Mouse (Mus musculus) intestine, postnatal 0 days (tissue): ENCODE data around the gene Sema5a. TPM values are rescaled to one million over a fixed set of nuclear protein-coding genes. Genes with fewer than 3 reads are reported as not detected.

Source experiments
- ATAC-seq: fragments of 200-750 bp; cut with Nextera tagmentation; 2 replicates; pipeline ENCODE4 v1.8.0; 2017; ENCODE audit warnings: mild to moderate bottlenecking, moderate TSS enrichment, moderate library complexity
- H3K27ac ChIP-seq: fragments of 300-500 bp; sonication (generic); 2 replicates; pipeline ENCODE4 v1.5.1; 2014; ENCODE audit warnings: mild to moderate bottlenecking, low read depth, low read length, moderate library complexity
- H3K27me3 ChIP-seq: fragments of 300-500 bp; sonication (generic); replicated peaks from 2 replicates; pipeline ENCODE4 v1.6.1; 2014; ENCODE audit warnings: low read length, mixed read lengths; ENCODE audit not compliant: control insufficient read depth, insufficient read depth
- H3K36me3 ChIP-seq: fragments of 300-500 bp; sonication (generic); 2 replicates; pipeline ENCODE4 v1.6.1; 2014; ENCODE audit warnings: mild to moderate bottlenecking, moderate library complexity; ENCODE audit not compliant: control insufficient read depth, insufficient read depth
- H3K4me1 ChIP-seq: fragments of 300-500 bp; sonication (generic); replicated peaks from 2 replicates; pipeline ENCODE4 v1.6.1; 2014; ENCODE audit warnings: antibody characterized with exemption, low read length, mixed read lengths; ENCODE audit not compliant: control insufficient read depth, insufficient read depth
- H3K4me2 ChIP-seq: fragments of 300-500 bp; sonication (generic); replicated peaks from 2 replicates; pipeline ENCODE4 v1.6.1; 2014; ENCODE audit warnings: low read depth, mild to moderate bottlenecking, moderate library complexity
- H3K4me3 ChIP-seq: fragments of 300-500 bp; sonication (generic); 2 replicates; pipeline ENCODE4 v1.5.1; 2014; ENCODE audit warnings: low read depth, low read length
- H3K9ac ChIP-seq: fragments of 300-500 bp; sonication (generic); 2 replicates; pipeline ENCODE4 v1.6.1; 2014; ENCODE audit warnings: mild to moderate bottlenecking, low read depth, low read length
- H3K9me3 ChIP-seq: fragments of 300-500 bp; sonication (generic); 2 replicates; pipeline ENCODE4 v1.6.1; 2016; ENCODE audit warnings: mixed run types; ENCODE audit not compliant: control insufficient read depth
- CTCF ChIP-seq: sonication (generic); IDR thresholded peaks from 2 replicates; pipeline ENCODE4 v1.5.1; 2016; ENCODE audit warnings: low read depth, mild to moderate bottlenecking, control low read depth, antibody characterized with exemption, moderate library complexity
- WGBS: fragments of 180-500 bp; shearing (Covaris S2); extraction: QIAGEN DNeasy Blood & Tissue Kit; methylation state at CpG from one replicate; pipeline ENCODE4 v1.1.7; 2014; 5-methylcytosine and 5-hydroxymethylcytosine counted together
- polyA plus RNA-seq: library from polyadenylated mRNA; unstranded; fragments of >200 nt; fragmentation: Nextera tagmentation; extraction: Ambion mirVana; gene quantifications from 2 replicates; pipeline ENCODE4 v1.2.1, GENCODE M21; 2015

Sema5a gene
- polyA plus RNA-seq, 1 experiment from 2014 or later, result 5.1 TPM

DNA sequence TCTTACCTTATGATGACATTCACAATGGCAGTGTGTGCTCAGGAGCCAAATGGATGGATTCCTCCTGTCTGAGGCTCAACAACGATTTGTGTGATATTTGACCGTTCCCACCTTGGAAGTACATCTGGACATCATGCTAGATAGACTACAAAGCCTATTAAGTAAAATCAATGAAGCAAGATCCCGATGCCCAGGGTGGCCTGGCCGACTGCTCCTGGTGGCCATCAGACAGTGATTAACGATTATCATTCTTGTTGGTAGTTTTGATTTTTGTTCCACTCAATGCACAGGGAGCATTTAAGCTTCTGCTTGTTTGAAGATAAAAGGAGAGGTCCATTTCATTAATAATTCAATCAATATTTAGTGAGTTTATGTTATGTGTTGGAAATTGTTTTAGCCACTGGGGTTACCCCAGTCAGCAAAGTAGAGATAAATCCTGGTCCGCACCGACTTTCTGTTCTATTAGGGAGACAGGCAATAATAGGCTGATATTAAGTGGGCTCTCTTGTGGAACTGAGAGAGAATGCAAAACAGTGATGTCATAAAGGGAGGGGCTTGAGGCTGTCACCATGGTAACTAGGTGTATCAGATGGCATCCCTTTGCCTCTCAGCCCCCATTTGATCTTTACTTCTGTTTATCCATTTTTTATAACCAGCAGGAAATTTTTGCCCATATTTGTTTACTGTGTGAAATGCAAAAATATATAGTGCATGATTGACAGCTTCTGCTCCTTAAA is 182.7 kb downstream of the Sema5a start:
- Histone ChIP-seq H3K9me3 (no peaks in the 10 kb centered on the region), H3K4me1 (no peaks in the 10 kb centered on the region), H3K27ac (no peak overlapping the region), H3K36me3 (no peaks in the 10 kb centered on the region), H3K9ac (no peak overlapping the region), H3K27me3 (no peaks in the 10 kb centered on the region), H3K4me2 (no peak overlapping the region), H3K4me3 (no peak overlapping the region)
- ATAC-seq, result no peak
- TF ChIP-seq CTCF, result no peak
- WGBS, result 84% methylated on average over 7 of the region's 7 CpGs

DNA sequence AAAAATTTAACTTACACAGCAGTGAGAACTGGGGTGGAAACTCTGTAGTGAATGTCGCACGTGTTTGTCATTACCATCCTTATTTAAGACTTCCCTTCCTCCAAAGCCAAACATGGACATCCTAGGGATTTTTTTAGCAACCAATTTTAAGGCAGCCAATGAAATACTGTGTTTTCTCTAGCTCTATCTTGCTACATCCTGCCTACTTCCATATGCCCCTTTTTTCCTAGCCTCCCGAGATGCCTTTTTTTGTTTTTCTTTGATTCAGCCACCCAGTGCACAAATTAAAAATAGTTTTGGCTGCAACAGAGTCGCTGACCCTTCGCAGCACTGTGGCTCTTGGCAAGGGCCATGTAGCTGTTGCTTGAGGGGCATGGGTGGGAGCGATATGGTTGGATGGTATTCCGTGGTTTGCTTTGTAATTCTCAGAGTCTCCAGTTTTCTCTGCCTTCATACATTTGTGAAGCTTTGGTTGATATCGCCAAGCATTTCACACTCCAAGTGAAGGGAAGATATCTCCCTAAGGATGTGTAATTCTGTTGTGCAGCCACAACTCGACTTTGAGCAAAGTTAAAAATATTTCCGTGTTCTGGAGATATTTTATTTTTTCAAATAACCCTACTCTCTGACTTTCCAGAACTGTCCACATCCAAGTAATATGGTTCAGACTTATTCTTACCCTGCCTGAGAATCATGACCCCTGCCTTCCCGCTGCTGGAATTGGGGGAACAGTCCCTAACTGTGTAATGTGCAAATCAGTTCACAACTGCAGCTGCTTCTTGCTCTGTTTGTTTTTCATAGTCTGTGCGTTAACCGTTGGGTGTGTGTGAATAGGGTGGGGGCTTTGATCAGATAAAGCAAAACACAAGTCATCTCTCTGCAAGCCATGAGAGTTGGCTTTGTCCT is 188.6 kb downstream of the Sema5a start:
- no peaks in the 10 kb centered on the region for H3K4me1 ChIP-seq
- TF ChIP-seq CTCF, result no peak

DNA sequence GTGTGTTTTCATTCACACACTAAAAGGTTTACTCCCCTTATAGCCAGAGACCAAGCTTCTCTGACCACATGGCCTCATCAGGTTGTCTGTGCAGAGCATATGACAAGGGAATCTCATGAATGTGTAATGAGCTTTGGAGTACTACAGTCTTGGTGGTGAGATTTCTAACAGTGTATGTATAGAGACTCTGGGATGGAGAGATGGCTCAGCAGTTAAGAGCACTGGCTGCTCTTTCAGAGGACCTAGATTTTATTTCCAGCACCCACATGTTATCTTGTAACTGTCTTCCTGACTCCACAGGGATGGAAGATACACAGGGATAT is 189.2 kb downstream of the Sema5a start:
- no peak for ATAC-seq
- H3K4me1 ChIP-seq, result no peaks in the 10 kb centered on the region
- no peak overlapping the region for H3K4me3 ChIP-seq
- no peak overlapping the region for H3K4me2 ChIP-seq
- no peaks in the 10 kb centered on the region for H3K27me3 ChIP-seq
- H3K9me3 ChIP-seq, result no peaks in the 10 kb centered on the region
- H3K9ac ChIP-seq, result no peak overlapping the region
- no peaks in the 10 kb centered on the region for H3K36me3 ChIP-seq
- no peak overlapping the region for H3K27ac ChIP-seq
- no peak for TF ChIP-seq CTCF

More for the DNA sequence above, 188.6 kb downstream of the Sema5a start:
- H3K27ac ChIP-seq, result no peak overlapping the region
- no peak overlapping the region for H3K9ac ChIP-seq
- H3K36me3 ChIP-seq, result no peaks in the 10 kb centered on the region
- no peaks in the 10 kb centered on the region for H3K27me3 ChIP-seq
- no peak for ATAC-seq
- H3K4me3 ChIP-seq, result no peak overlapping the region
- H3K4me2 ChIP-seq, result no peak overlapping the region
- no peaks in the 10 kb centered on the region for H3K9me3 ChIP-seq
- WGBS, result 69% methylated on average over 13 of the region's 13 CpGs

DNA sequence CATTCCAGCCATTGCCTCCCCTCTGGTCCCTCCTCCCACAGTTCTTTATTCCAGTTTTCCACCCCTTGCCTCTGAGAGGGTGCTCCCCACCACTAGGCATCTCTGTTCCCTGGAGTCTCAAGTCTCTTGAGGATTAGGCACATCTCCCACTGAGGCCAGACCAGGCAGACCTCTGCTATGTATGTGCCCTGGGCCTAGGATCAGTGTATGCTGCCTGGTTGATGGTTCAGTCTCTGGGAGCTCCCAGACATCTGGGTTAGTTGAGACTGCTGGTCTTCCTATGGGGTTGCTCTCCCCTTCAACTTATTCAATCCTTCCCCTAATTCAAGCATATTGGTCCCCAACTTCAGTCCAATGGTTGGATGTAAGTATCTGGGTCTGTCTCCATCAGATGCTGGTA is 189.7 kb downstream of the Sema5a start:
- no peak overlapping the region for H3K4me3 ChIP-seq
- H3K4me1 ChIP-seq, result no peaks in the 10 kb centered on the region
- no peaks in the 10 kb centered on the region for H3K36me3 ChIP-seq
- H3K27ac ChIP-seq, result no peak overlapping the region
- no peak for TF ChIP-seq CTCF
- H3K9ac ChIP-seq, result no peak overlapping the region
- no peak overlapping the region for H3K4me2 ChIP-seq
- no peaks in the 10 kb centered on the region for H3K27me3 ChIP-seq
- no peaks in the 10 kb centered on the region for H3K9me3 ChIP-seq
- ATAC-seq, result no peak

DNA sequence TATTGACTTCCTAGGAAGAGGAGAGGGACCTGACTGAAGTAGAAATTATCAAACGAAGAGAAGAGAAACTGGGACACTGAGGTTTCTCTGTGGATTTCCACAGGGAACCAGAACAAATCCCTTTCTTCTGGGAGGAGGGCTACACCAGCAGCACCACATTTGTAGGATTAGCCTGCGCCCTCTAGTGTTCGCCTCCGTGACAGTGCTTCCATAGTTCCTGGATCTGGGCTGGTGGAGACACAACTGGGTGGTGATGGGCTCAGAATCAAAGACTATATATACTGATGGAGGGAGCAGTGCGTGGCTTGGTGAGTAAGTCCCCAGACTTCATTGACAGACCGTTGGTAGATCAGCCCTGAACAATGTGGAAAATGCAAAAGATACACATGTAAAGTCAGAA is 193.0 kb downstream of the Sema5a start:
- Histone ChIP-seq H3K4me3 (no peak overlapping the region), H3K36me3 (no peaks in the 10 kb centered on the region), H3K9ac (no peak overlapping the region), H3K4me2 (no peak overlapping the region), H3K9me3 (no peaks in the 10 kb centered on the region), H3K27me3 (no peaks in the 10 kb centered on the region), H3K4me1 (no peaks in the 10 kb centered on the region), H3K27ac (no peak overlapping the region)
- no peak for ATAC-seq
- peak; percentile 86 for TF ChIP-seq CTCF
- 25% methylated on average over 6 of the region's 6 CpGs for WGBS

DNA sequence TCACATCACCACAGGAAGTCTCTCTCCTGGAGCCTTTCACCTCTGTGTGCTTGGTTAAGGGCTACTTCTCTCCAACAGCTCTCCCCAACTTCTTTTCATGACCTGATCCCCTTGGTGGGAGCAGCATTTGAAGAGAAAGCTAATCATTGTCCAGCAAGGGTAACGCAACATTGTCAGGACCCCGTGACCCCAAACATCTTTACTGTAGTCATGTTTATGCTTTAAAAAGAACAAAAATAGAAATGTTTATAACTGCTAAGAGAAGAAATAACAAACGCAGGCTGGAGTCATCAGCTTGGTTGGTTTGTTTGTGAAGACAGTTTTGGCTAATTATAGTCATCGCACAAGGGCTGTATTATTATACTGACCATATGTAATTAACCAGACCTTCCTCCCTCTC is 198.1 kb downstream of the Sema5a start:
- H3K9me3 ChIP-seq, result no peaks in the 10 kb centered on the region

More for the DNA sequence above, 198.1 kb downstream of the Sema5a start:
- Histone ChIP-seq H3K36me3 (no peaks in the 10 kb centered on the region), H3K9ac (no peak overlapping the region), H3K27ac (no peak overlapping the region), H3K27me3 (no peaks in the 10 kb centered on the region), H3K4me1 (no peaks in the 10 kb centered on the region), H3K4me3 (no peak overlapping the region), H3K4me2 (no peak overlapping the region)
- no peak for TF ChIP-seq CTCF
- 62% methylated on average over 4 of the region's 4 CpGs for WGBS
- no peak for ATAC-seq
